Mouse (Mus musculus): Measurements from ENCODE around the gene Ankrd33b. TPM values are rescaled to one million over a fixed set of nuclear protein-coding genes. Genes with fewer than 3 reads are reported as not detected.

Ankrd33b gene
- total and polyA plus RNA-seq, 3 experiments, result 50.0 to 69.6 (median 60.3) TPM

- no peak for TF ChIP-seq TCF12 (IDR thresholded peaks at IDR 0.05; ENCODE audit: low read depth, low read length)
- no peak for TF ChIP-seq MAZ (IDR thresholded peaks at IDR 0.05; ENCODE audit: low read depth, low read length)
- TF ChIP-seq KAT2A (IDR thresholded peaks at IDR 0.05; ENCODE audit: insufficient replicate concordance, low read length), result no peak
- TF ChIP-seq ELF1 (IDR thresholded peaks at IDR 0.05; ENCODE audit: low read depth, low read length), result no peak
- TF ChIP-seq CTCF (conservative IDR thresholded peaks at IDR 0.05 in 1 of 2, IDR thresholded peaks at IDR 0.05 in 1 of 2; ENCODE audit: low read depth in 2 of 2, low read length in 2 of 2), result no peak
- no peak for TF ChIP-seq MXI1 (IDR thresholded peaks at IDR 0.05; ENCODE audit: low read depth, low read length)
- TF ChIP-seq ZKSCAN1 (IDR thresholded peaks at IDR 0.05; ENCODE audit: borderline replicate concordance, low read depth, low read length), result no peak
- H3K27me3 ChIP-seq (replicated peaks), result no peaks in the 10 kb centered on the region
Measured at GRCm38 (mm10) chr15:31400974-31401373, 33.4 kb upstream of the Ankrd33b start.

DNA sequence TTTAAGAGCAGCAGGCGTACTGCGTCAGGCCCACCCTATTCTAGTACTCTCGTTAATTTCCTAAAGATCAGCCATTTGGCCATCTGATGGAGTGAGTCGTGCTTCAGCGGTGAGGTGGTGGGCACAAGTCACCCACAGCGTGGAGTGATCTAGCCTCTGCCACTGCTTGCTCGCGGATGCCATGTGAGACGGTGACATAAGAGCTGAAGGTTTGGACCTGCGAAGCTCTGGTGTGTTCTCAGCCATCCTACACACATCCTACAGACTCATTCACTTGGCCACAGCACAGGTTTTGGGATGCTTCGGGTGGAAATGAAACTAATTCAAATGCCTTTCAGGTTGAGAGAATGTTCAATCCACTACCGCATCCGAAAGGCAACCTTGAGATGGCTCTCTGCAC is 31.2 kb upstream of the Ankrd33b start:
- peaks cover 24% of the 10 kb centered on the region for H3K9me3 ChIP-seq (replicated peaks; ENCODE audit: low read length)
- H3K27ac ChIP-seq (ENCODE audit: insufficient read depth, low read depth), result no peak overlapping the region
- peaks cover 0 to 12% of the 10 kb centered on the region in 2 experiments; a peak in 2 of 4 replicates for H3K4me1 ChIP-seq (ENCODE audit: control insufficient read depth in 1 of 2, insufficient read depth in 2 of 2)
- H3K4me2 ChIP-seq (ENCODE audit: insufficient read depth, low read depth, poor library complexity, severe bottlenecking), result no peak overlapping the region
- no peaks in the 10 kb centered on the region for H3K27me3 ChIP-seq (replicated peaks)
- in situ Hi-C loops (cut with MboI; ENCODE audit: low pct_ligation_motif_present, low pct_unique_long_range_greater_than_20kb, low sequenced_read_pairs) (no loop called here), dilution Hi-C loops (cut with MboI; ENCODE audit: extremely low pct_ligation_motif_present, extremely low pct_unique_long_range_greater_than_20kb, low sequenced_read_pairs) (no loop called here)
- DNase-seq (ENCODE audit: extremely low read depth), result no peak
- no peak for TF ChIP-seq SMC3 (IDR thresholded peaks at IDR 0.05; ENCODE audit: low read depth, low read length)
- TF ChIP-seq ETS1 (conservative IDR thresholded peaks at IDR 0.05; ENCODE audit: low read depth, low read length), result no peak
- no peak for TF ChIP-seq IRF4 (IDR thresholded peaks at IDR 0.05; ENCODE audit: low read depth, low read length)
- no peak for TF ChIP-seq MAFK (IDR thresholded peaks at IDR 0.05; ENCODE audit: insufficient replicate concordance, low read length)
- TF ChIP-seq JUN (IDR thresholded peaks at IDR 0.05; ENCODE audit: insufficient read depth, low read depth, low read length), result no peak
- no peak for TF ChIP-seq HCFC1 (IDR thresholded peaks at IDR 0.05; ENCODE audit: low read depth, low read length)
- no peak for TF ChIP-seq ELF1 (IDR thresholded peaks at IDR 0.05; ENCODE audit: low read depth, low read length)
- TF ChIP-seq UBTF (IDR thresholded peaks at IDR 0.05; ENCODE audit: low read depth, low read length), result no peak
- no peak for TF ChIP-seq MAZ (IDR thresholded peaks at IDR 0.05; ENCODE audit: low read depth, low read length)
- no peak for TF ChIP-seq EP300 (IDR thresholded peaks at IDR 0.05; ENCODE audit: low read length)
- no peak for TF ChIP-seq TCF12 (IDR thresholded peaks at IDR 0.05; ENCODE audit: low read depth, low read length)
- TF ChIP-seq CTCF (conservative IDR thresholded peaks at IDR 0.05 in 1 of 2, IDR thresholded peaks at IDR 0.05 in 1 of 2; ENCODE audit: low read depth in 2 of 2, low read length in 2 of 2), result no peak
- TF ChIP-seq JUND (conservative IDR thresholded peaks at IDR 0.05; ENCODE audit: low read depth, low read length), result no peak
- no peak for TF ChIP-seq RAD21 (IDR thresholded peaks at IDR 0.05; ENCODE audit: low read depth, low read length)
- TF ChIP-seq MXI1 (IDR thresholded peaks at IDR 0.05; ENCODE audit: low read depth, low read length), result no peak
- TF ChIP-seq ZNF384 (IDR thresholded peaks at IDR 0.05; ENCODE audit: low read depth, low read length), result no peak
- TF ChIP-seq POLR2AphosphoS2 (IDR thresholded peaks at IDR 0.05; ENCODE audit: low read depth, low read length), result no peak
- TF ChIP-seq USF2 (conservative IDR thresholded peaks at IDR 0.05; ENCODE audit: low read depth, low read length), result no peak
- TF ChIP-seq SIN3A (IDR thresholded peaks at IDR 0.05; ENCODE audit: low read length), result no peak
- no peak overlapping the region for H3K9ac ChIP-seq (ENCODE audit: insufficient read depth, low read depth)
- H3K4me3 ChIP-seq (replicated peaks in 1 of 3; ENCODE audit: low read depth in 2 of 3, low read length in 2 of 3, poor library complexity in 1 of 3), result no peak overlapping the region
- no peaks in the 10 kb centered on the region for H3K36me3 ChIP-seq (replicated peaks in 1 of 2; ENCODE audit: control insufficient read depth in 1 of 2, insufficient read depth in 1 of 2, low read length in 1 of 2)
- no peaks in the 10 kb centered on the region for H3K79me2 ChIP-seq (replicated peaks; ENCODE audit: control insufficient read depth, extremely low read depth, insufficient read depth, poor library complexity, severe bottlenecking)

More at GRCm38 (mm10) chr15:31400974-31401373, 33.4 kb upstream of the Ankrd33b start:
- Histone ChIP-seq H3K27ac (ENCODE audit: insufficient read depth, low read depth) (no peak overlapping the region), H3K4me2 (ENCODE audit: insufficient read depth, low read depth, poor library complexity, severe bottlenecking) (no peak overlapping the region), H3K9me3 (replicated peaks; ENCODE audit: low read length) (peaks cover 21% of the 10 kb centered on the region), H3K4me3 (replicated peaks in 1 of 3; ENCODE audit: low read depth in 2 of 3, low read length in 2 of 3, poor library complexity in 1 of 3) (no peak overlapping the region), H3K79me2 (replicated peaks; ENCODE audit: control insufficient read depth, extremely low read depth, insufficient read depth, poor library complexity, severe bottlenecking) (no peaks in the 10 kb centered on the region), H3K36me3 (replicated peaks in 1 of 2; ENCODE audit: control insufficient read depth in 1 of 2, insufficient read depth in 1 of 2, low read length in 1 of 2) (no peaks in the 10 kb centered on the region), H3K9ac (ENCODE audit: insufficient read depth, low read depth) (no peak overlapping the region), H3K4me1 (ENCODE audit: control insufficient read depth in 1 of 2, insufficient read depth in 2 of 2) (peaks cover 0 to 12% of the 10 kb centered on the region in 2 experiments; a peak in 2 of 4 replicates)
- dilution Hi-C loops (cut with MboI; ENCODE audit: extremely low pct_ligation_motif_present, extremely low pct_unique_long_range_greater_than_20kb, low sequenced_read_pairs) (no loop called here), in situ Hi-C loops (cut with MboI; ENCODE audit: low pct_ligation_motif_present, low pct_unique_long_range_greater_than_20kb, low sequenced_read_pairs) (no loop called here)
- peak; percentile 83 for DNase-seq (ENCODE audit: extremely low read depth)
